Mouse (Mus musculus): Measurements from ENCODE around the gene Cd247.

DNA sequence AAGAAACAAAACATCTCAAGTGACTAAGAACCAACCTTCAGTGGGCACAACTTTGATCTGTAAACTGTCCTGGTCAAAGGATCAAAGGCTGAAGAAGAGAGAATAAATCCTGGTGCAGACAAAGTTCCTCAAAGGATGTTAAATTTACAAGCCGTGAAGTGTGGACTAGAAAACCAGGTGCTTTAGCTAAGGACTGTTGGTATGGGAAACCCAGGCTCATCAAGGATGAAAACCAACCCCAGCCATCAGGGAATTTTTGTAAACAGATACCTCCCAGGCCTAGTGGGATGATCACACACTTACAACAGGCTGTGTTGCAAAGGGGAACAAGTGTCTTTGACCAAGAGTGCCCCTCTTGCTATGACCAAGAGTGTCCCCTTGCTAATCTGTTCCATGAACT is 49.5 kb upstream of the Cd247 start:
- no peak for TF ChIP-seq POLR2A (IDR thresholded peaks at IDR 0.05; ENCODE audit: control insufficient read depth, extremely low read depth, insufficient read depth, low read length, poor library complexity)
- no peak for TF ChIP-seq CTCF (IDR thresholded peaks at IDR 0.05; ENCODE audit: borderline replicate concordance, control insufficient read depth, extremely low read depth, insufficient read depth, low read length, poor library complexity)

All from thymus, adult 2 months (tissue).